Mouse (Mus musculus): ENCODE measurements around the gene Catsper4. TPM values are rescaled to one million over a fixed set of nuclear protein-coding genes. Genes with fewer than 3 reads are reported as not detected.

Catsper4 gene
- polyA plus RNA-seq, 1 experiment: not detected

DNA sequence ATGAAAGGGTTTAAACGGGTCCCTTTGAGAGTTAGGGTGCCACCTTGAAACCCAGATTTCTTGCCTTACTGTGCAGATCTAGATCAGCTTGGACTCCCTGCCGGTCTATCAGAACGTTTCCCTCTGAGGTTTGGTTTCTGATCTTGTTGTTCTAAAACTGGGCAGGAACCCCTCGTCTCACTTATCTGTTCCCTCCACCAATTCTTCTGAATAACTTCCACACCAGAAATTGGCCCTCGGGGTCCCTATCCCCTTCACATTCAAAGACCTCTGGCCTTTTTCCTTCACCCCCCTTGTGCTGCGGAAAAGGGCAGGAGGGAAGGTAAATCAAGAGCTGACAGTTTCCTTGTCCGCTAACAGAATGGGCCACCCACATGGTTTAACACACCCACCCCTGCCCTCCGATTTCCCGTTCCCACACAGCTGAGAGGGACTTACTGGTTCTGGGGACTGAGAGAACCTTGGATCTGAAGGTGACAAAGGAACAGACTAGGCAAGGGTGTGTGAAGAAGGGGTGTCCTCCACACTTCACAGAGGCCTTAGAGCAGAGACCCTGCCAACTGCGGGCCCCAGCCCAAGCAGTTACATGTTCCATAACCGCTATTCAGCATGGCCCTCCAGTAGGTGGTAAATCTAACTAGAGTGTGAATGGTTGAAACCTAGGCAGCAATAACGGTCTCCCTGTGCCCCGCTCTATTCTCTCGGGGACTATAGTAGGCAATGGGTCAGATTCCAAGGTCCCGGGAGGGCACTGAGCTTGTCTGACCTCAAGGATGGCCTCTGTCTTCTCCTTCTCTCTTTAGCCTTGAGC lies 25.9 kb upstream of the Catsper4 start:
- 58% methylated on average over 15 of the region's 15 CpGs for WGBS

DNA sequence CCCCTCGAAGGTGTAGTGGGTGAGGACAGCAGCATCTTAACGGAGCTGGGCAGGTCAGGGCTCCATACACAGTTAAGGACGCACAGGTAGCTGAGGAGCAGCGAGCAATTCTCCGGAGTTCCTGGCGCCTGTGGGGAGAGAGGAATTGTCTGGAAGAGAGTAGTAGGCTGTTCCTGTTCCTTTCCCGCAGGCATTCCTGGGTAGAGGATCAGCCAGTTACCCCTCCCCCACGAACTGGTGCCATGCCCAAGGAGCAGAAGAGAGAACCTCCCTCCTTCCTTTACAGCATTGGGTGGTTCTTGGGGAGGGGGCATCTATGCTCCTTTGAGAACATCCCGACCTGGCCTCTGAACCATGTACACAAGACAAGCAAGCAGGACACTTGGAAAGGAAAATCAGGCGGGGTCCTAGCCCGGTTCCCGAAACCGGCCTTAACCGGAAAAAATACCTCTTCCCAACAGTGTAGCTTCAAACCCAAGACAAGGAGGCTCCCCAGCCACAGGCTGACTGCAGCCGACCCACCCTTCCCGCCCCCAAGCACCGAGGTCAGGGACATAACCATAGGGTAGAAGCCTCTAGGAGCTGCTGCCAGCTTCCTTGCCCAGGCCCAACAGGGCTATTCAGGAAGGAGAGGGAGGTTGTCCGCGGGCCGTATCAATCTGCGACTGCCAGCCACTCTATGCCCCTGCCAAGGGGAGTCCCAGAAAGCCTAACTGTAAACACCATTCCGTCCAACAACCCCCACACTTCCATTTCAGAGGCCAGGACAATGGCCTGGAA lies 25.1 kb upstream of the Catsper4 start:
- DNase-seq: no peak
- no peak overlapping the region for H3K27ac ChIP-seq (ENCODE audit: insufficient read depth, low read length)
- H3K27me3 ChIP-seq (ENCODE audit: control insufficient read depth, insufficient read depth, low read length): peaks cover 2% of the 10 kb centered on the region; the same call in 1 of the 2 replicates
- H3K4me1 ChIP-seq (ENCODE audit: control insufficient read depth, insufficient read depth, low read length): no peaks in the 10 kb centered on the region
- H3K4me3 ChIP-seq (replicated peaks; ENCODE audit: insufficient read depth, low read depth, low read length): no peak overlapping the region
- WGBS: 35% methylated on average over 22 of the region's 22 CpGs
- no peak for TF ChIP-seq CTCF (IDR thresholded peaks at IDR 0.05; ENCODE audit: borderline replicate concordance, insufficient read depth, low read depth, low read length)
- no peak for TF ChIP-seq POLR2A (IDR thresholded peaks at IDR 0.05; ENCODE audit: borderline replicate concordance, insufficient read depth, low read length)

More for the DNA sequence above, 25.9 kb upstream of the Catsper4 start:
- Histone ChIP-seq H3K4me3 (replicated peaks; ENCODE audit: insufficient read depth, low read depth, low read length) (no peak overlapping the region), H3K27ac (ENCODE audit: insufficient read depth, low read length) (no peak overlapping the region), H3K4me1 (ENCODE audit: control insufficient read depth, insufficient read depth, low read length) (no peaks in the 10 kb centered on the region), H3K27me3 (ENCODE audit: control insufficient read depth, insufficient read depth, low read length) (peaks cover 2% of the 10 kb centered on the region; the same call in 1 of the 2 replicates)
- no peak for TF ChIP-seq POLR2A (IDR thresholded peaks at IDR 0.05; ENCODE audit: borderline replicate concordance, insufficient read depth, low read length)
- no peak for TF ChIP-seq CTCF (IDR thresholded peaks at IDR 0.05; ENCODE audit: borderline replicate concordance, insufficient read depth, low read depth, low read length)
- no peak for DNase-seq

DNA sequence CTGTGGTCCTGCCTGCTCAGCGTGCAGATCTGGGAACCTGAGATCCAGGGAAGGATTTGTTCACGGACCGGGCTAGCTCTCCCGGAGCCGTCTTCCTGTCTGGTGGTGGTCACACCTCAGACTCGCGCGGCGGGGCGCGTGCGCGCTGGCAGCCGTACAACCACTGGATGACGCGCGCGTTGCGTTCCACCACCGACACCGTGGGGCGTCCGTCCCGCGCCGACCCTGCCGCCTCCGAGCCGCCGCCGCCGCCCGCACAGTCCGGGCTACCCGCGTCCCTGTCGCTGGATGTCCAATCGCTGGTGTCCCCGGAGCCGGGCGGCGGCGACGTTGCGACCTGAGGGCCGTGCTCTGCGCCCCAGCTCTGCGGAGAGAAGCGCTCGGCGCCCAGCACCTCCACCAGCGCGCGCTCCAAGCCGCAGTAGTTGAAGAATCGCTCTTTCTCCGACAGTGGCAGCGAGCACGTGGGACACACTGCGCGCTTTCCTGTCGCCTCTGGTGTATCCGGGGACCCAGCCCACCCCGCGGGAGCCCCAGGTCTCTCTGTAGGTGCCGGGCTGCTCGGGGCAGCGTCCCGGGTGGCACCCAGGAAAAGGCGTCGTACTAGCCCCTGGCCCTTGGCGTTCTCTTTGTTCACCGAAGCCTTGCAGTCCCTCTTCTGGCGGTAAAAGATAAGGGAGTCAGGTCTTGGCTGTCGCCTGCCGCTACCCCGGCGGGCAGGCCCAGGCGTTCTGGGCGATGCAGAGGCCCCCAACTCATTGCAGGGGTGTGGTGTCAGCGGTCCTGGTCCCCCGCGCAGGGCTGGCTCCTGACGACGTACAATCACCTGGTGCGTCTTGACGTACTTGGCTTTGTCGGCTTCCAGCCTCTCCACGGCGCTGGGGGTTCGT lies 24.3 kb upstream of the Catsper4 start:
- H3K4me1 ChIP-seq (ENCODE audit: control insufficient read depth, insufficient read depth, low read length): no peaks in the 10 kb centered on the region
- no peak overlapping the region for H3K27ac ChIP-seq (ENCODE audit: insufficient read depth, low read length)
- peak overlapping the region; percentile 32 for H3K4me3 ChIP-seq (replicated peaks; ENCODE audit: insufficient read depth, low read depth, low read length)
- peak; percentile 28 to 33 for DNase-seq
- TF ChIP-seq CTCF (IDR thresholded peaks at IDR 0.05; ENCODE audit: borderline replicate concordance, insufficient read depth, low read depth, low read length) (no peak), POLR2A (IDR thresholded peaks at IDR 0.05; ENCODE audit: borderline replicate concordance, insufficient read depth, low read length) (no peak)
- WGBS: 2% methylated on average over 90 of the region's 91 CpGs
- H3K27me3 ChIP-seq (ENCODE audit: control insufficient read depth, insufficient read depth, low read length): peaks cover 2% of the 10 kb centered on the region; the same call in 1 of the 2 replicates

DNA sequence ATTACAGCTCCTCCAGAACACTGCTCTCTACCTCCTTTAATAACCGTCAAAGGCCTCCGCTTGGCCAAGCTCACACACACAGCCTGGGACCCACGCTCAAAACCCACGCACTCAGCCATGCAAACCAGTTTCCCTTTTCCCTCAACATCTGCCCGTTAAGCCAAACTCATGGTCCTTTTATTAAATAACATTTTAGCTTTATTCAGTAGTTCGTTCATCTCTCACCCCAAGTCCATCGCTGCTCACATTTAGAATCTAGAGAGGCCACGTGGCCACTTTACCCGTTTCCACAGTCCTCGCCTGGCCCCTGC lies 23.7 kb upstream of the Catsper4 start:
- peak in 1 of 2 experiments; percentile 17 for DNase-seq
- no peaks in the 10 kb centered on the region for H3K4me1 ChIP-seq (ENCODE audit: control insufficient read depth, insufficient read depth, low read length)
- peaks cover 2% of the 10 kb centered on the region; the same call in 1 of the 2 replicates for H3K27me3 ChIP-seq (ENCODE audit: control insufficient read depth, insufficient read depth, low read length)
- no peak for TF ChIP-seq CTCF (IDR thresholded peaks at IDR 0.05; ENCODE audit: borderline replicate concordance, insufficient read depth, low read depth, low read length)
- no peak for TF ChIP-seq POLR2A (IDR thresholded peaks at IDR 0.05; ENCODE audit: borderline replicate concordance, insufficient read depth, low read length)
- WGBS: 10% methylated on average over 10 of the region's 10 CpGs
- peak overlapping the region; percentile 32 for H3K4me3 ChIP-seq (replicated peaks; ENCODE audit: insufficient read depth, low read depth, low read length)
- no peak overlapping the region for H3K27ac ChIP-seq (ENCODE audit: insufficient read depth, low read length)

GRCm38 (mm10) chr4:134250116-134250929 lies 23.1 kb upstream of the Catsper4 start:
- TF ChIP-seq POLR2A (IDR thresholded peaks at IDR 0.05; ENCODE audit: borderline replicate concordance, insufficient read depth, low read length) (no peak), CTCF (IDR thresholded peaks at IDR 0.05; ENCODE audit: borderline replicate concordance, insufficient read depth, low read depth, low read length) (no peak)
- Histone ChIP-seq H3K27ac (ENCODE audit: insufficient read depth, low read length) (no peak overlapping the region), H3K27me3 (ENCODE audit: control insufficient read depth, insufficient read depth, low read length) (peaks cover 2% of the 10 kb centered on the region; the same call in 1 of the 2 replicates), H3K4me1 (ENCODE audit: control insufficient read depth, insufficient read depth, low read length) (no peaks in the 10 kb centered on the region), H3K4me3 (replicated peaks; ENCODE audit: insufficient read depth, low read depth, low read length) (peak overlapping the region; percentile 33)
- 10% methylated on average over 27 of the region's 27 CpGs for WGBS
- peak in 1 of 2 experiments; percentile 20 for DNase-seq

- H3K4me3 ChIP-seq (replicated peaks; ENCODE audit: insufficient read depth, low read depth, low read length): peak overlapping the region; percentile 33
- under 1% methylated on average over 30 of the region's 30 CpGs for WGBS
- no peak overlapping the region for H3K27ac ChIP-seq (ENCODE audit: insufficient read depth, low read length)
- no peaks in the 10 kb centered on the region for H3K4me1 ChIP-seq (ENCODE audit: control insufficient read depth, insufficient read depth, low read length)
- DNase-seq: peak; percentile 46 to 70
- peak; percentile 33; the same call in 1 of the 2 replicates for TF ChIP-seq CTCF (IDR thresholded peaks at IDR 0.05; ENCODE audit: borderline replicate concordance, insufficient read depth, low read depth, low read length)
- TF ChIP-seq POLR2A (IDR thresholded peaks at IDR 0.05; ENCODE audit: borderline replicate concordance, insufficient read depth, low read length): no peak
- peaks cover 2% of the 10 kb centered on the region; the same call in 1 of the 2 replicates for H3K27me3 ChIP-seq (ENCODE audit: control insufficient read depth, insufficient read depth, low read length)
These were observed 22.5 kb upstream of the Catsper4 start for GRCm38 (mm10) chr4:134249651-134250050.
